Mouse (Mus musculus) ES-Bruce4 (cell line): Measurements from ENCODE around the gene Crygn.

Experiments
- CTCF ChIP-seq: IDR thresholded peaks from one replicate; pipeline ENCODE4 v1.8.1; 2011; ENCODE audit warnings: low read depth, low read length
- EP300 ChIP-seq: IDR thresholded peaks from 2 replicates; pipeline ENCODE4 v1.6.1; 2011; ENCODE audit warnings: low read depth, low read length; ENCODE audit not compliant: insufficient read depth

DNA sequence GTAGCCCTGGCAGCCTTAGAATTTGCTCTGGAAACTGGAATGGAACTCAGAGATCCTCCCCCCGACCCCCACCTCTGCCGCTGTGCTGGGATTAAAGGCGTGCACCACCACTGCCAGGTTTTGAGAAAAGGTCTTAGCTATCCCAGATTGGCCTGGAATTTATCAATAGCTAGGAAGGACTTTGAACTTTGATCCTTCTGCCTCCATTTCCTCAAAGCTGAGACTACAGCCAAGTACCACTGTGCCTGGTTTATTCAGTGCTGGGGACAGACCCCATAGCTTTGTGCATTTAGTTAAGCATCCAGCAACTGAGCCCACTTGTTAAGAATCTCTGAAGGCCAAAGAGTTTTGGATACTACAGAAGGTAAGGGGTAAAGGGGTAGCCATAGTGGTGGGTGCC, 877 bp downstream of the Crygn start:
- TF ChIP-seq CTCF: no peak
- no peak for TF ChIP-seq EP300
